ENCODE assay signal across 38 mouse cellular contexts in the genomic region with DNA sequence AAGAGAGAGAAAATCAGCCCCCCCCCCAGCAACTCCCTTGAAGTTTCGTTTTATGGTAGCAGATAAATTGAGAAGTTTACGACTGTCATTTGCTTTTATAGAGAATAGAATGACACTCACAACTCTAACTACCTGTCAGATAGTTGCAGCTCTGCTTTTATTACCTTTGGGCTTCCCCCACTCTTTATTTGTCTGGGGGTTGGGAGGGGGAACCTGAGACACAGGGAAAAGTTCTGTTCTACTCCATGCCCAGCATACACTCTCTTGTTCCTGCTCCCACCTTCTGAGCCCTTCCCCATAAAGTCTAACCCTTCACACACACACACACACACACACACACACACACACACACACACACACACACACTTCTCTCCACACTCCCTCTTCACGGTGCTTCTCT. TPM values are rescaled to one million over a fixed set of nuclear protein-coding genes. Genes with fewer than 3 reads are reported as not detected.
DNase-seq lines count a peak whose midpoint lies in the region; ATAC-seq and TF ChIP-seq lines count a peak whose summit lies in the region.
"Had no signal": no experiment of that assay in that cellular context is flagged by ENCODE, and none has a peak within 500 bp of the region (broad histone marks: within the 10 kb centered on the region; RNA-seq: fewer than 3 reads in every experiment).

No protein-coding gene starts in this region.

- in situ Hi-C loops in ES-E14 (cut with MboI; ENCODE audit: low sequenced_read_pairs in 2 of 2, unreplicated experiment in 2 of 2): loop anchor here in 1 of 2 experiments (25.0 kb wide), 1 partner anchor 319 kb away; a partner anchor contains a TSS

- peak overlapping the region; percentile 64; the same call in 1 of the 2 replicates for H3K4me3 ChIP-seq in kidney, embryonic 14.5 days (ENCODE audit: low read length)
- H3K4me3 ChIP-seq in ES-E14 (ENCODE audit: insufficient read depth in 1 of 2, low read depth in 1 of 2, low read length in 2 of 2, poor library complexity in 1 of 2, severe bottlenecking in 1 of 2): no peak overlapping the region
- peak overlapping the region; percentile 48; the same call in 1 of the 2 replicates for H3K4me3 ChIP-seq in intestine, embryonic 16.5 days (ENCODE audit: low read length)
- H3K4me3 ChIP-seq in neural tube, embryonic 15.5 days (replicated peaks): peak overlapping the region; percentile 52
- H3K4me3 ChIP-seq: embryonic facial prominence, embryonic 13.5 days; erythroblast, embryonic 14.5 days; gastrocnemius, adult 2 months; heart, adult 2 months; heart, embryonic 13.5 days; limb, embryonic 13.5 days; lung, embryonic 15.5 days; midbrain, embryonic 10.5 days; myocyte had no signal

- no peaks in the 10 kb centered on the region for H3K9me3 ChIP-seq in kidney, embryonic 14.5 days (ENCODE audit: control insufficient read depth, low read length)
- no peaks in the 10 kb centered on the region for H3K9me3 ChIP-seq in ES-E14 (ENCODE audit: control insufficient read depth, insufficient read depth, low read depth, low read length)
- no peaks in the 10 kb centered on the region for H3K9me3 ChIP-seq in intestine, embryonic 16.5 days (ENCODE audit: control insufficient read depth, low read length)
- no peaks in the 10 kb centered on the region for H3K9me3 ChIP-seq in neural tube, embryonic 15.5 days (replicated peaks)
- H3K9me3 ChIP-seq: embryonic facial prominence, embryonic 13.5 days; G1E; heart, embryonic 13.5 days; limb, embryonic 13.5 days; lung, embryonic 15.5 days; midbrain, embryonic 10.5 days had no signal

- H3K27ac ChIP-seq in kidney, embryonic 14.5 days (ENCODE audit: low read depth, low read length): peak overlapping the region; percentile 91
- H3K27ac ChIP-seq in ES-E14 (ENCODE audit: insufficient read depth, low read depth, low read length, poor library complexity, severe bottlenecking): peak overlapping the region; percentile 12; the same call in 1 of the 2 replicates
- no peak overlapping the region for H3K27ac ChIP-seq in intestine, embryonic 16.5 days (ENCODE audit: low read length)
- H3K27ac ChIP-seq in neural tube, embryonic 15.5 days (replicated peaks): peak overlapping the region; percentile 89; the same call in 1 of the 2 replicates
- H3K27ac ChIP-seq: embryonic facial prominence, embryonic 13.5 days; gastrocnemius, adult 2 months; heart, adult 2 months; heart, embryonic 13.5 days; hindbrain, embryonic 14.5 days; limb, embryonic 13.5 days; lung, embryonic 15.5 days; midbrain, embryonic 10.5 days had no signal

- peak overlapping the region; percentile 88; the same call in 1 of the 2 replicates for H3K9ac ChIP-seq in kidney, embryonic 14.5 days (ENCODE audit: low read depth, low read length)
- H3K9ac ChIP-seq in ES-E14 (ENCODE audit: insufficient read depth, low read depth, low read length, poor library complexity, severe bottlenecking): no peak overlapping the region
- no peak overlapping the region for H3K9ac ChIP-seq in intestine, embryonic 16.5 days (ENCODE audit: low read depth, low read length)
- H3K9ac ChIP-seq in neural tube, embryonic 15.5 days (replicated peaks): peak overlapping the region; percentile 64; the same call in 1 of the 2 replicates
- H3K9ac ChIP-seq: embryonic facial prominence, embryonic 13.5 days; heart, embryonic 13.5 days; hindbrain, embryonic 14.5 days; limb, embryonic 13.5 days; lung, embryonic 15.5 days had no signal

- no peaks in the 10 kb centered on the region for H3K36me3 ChIP-seq in kidney, embryonic 14.5 days (ENCODE audit: control insufficient read depth, insufficient read depth, low read length)
- H3K36me3 ChIP-seq in ES-E14 (ENCODE audit: control insufficient read depth, insufficient read depth, low read length, poor library complexity, severe bottlenecking): no peaks in the 10 kb centered on the region
- H3K36me3 ChIP-seq in intestine, embryonic 16.5 days (ENCODE audit: control insufficient read depth, insufficient read depth, low read length): no peaks in the 10 kb centered on the region
- no peaks in the 10 kb centered on the region for H3K36me3 ChIP-seq in neural tube, embryonic 15.5 days
- H3K36me3 ChIP-seq: embryonic facial prominence, embryonic 13.5 days; G1E; heart, embryonic 13.5 days; limb, embryonic 13.5 days; lung, embryonic 15.5 days; midbrain, embryonic 10.5 days had no signal

- peaks cover 56% of the 10 kb centered on the region for H3K4me1 ChIP-seq in kidney, embryonic 14.5 days (ENCODE audit: control insufficient read depth, insufficient read depth, low read length)
- H3K4me1 ChIP-seq in ES-E14 (ENCODE audit: control insufficient read depth in 2 of 2, insufficient read depth in 2 of 2, low read length in 2 of 2, poor library complexity in 1 of 2): peaks cover 0 to 7% of the 10 kb centered on the region in 2 experiments; a peak in 1 of 4 replicates
- H3K4me1 ChIP-seq in intestine, embryonic 16.5 days (ENCODE audit: control insufficient read depth, insufficient read depth, low read length): no peaks in the 10 kb centered on the region
- H3K4me1 ChIP-seq in neural tube, embryonic 15.5 days: peaks cover 82% of the 10 kb centered on the region

- ATAC-seq in kidney, embryonic 14.5 days (ENCODE audit: low FRiP score, low TSS enrichment): peak; percentile 50
- no peak for ATAC-seq in intestine, embryonic 16.5 days
- no peak for ATAC-seq in neural tube, embryonic 15.5 days (ENCODE audit: low FRiP score)
- ATAC-seq: forebrain, embryonic 16.5 days; Patski had no signal

- peaks cover 22% of the 10 kb centered on the region for H3K27me3 ChIP-seq in kidney, embryonic 14.5 days (ENCODE audit: control insufficient read depth, insufficient read depth, low read length)
- peaks cover 79% of the 10 kb centered on the region for H3K27me3 ChIP-seq in intestine, embryonic 16.5 days (replicated peaks; ENCODE audit: control insufficient read depth, insufficient read depth, low read length)
- H3K27me3 ChIP-seq in neural tube, embryonic 15.5 days (replicated peaks): peaks cover 2% of the 10 kb centered on the region; the same call in 1 of the 2 replicates

- no peak for DNase-seq in kidney, adult 11 months
- DNase-seq in ES-E14 (ENCODE audit: low read depth, low spot score): no peak
- no peak for DNase-seq in gastrocnemius, adult 8-10 months (ENCODE audit: low spot score in 2 of 2)
- no peak for DNase-seq in spleen, adult 18-20 months
- DNase-seq: cerebellum, adult 18-20 months; cerebellum, postnatal 10 days; heart, adult 2 months; heart, postnatal 10 days; kidney, postnatal 25 days; right cerebral cortex, postnatal 4 days had no signal

- peak overlapping the region; percentile 73 for H3K4me2 ChIP-seq in kidney, embryonic 14.5 days (replicated peaks; ENCODE audit: low read depth, low read length)
- H3K4me2 ChIP-seq in intestine, embryonic 16.5 days (ENCODE audit: low read depth, low read length): no peak overlapping the region
- H3K4me2 ChIP-seq in neural tube, embryonic 15.5 days: peak overlapping the region; percentile 82
- H3K4me2 ChIP-seq: embryonic facial prominence, embryonic 13.5 days; heart, embryonic 13.5 days; hindbrain, embryonic 14.5 days; liver, embryonic 11.5 days; lung, embryonic 15.5 days had no signal

- WGBS in kidney, embryonic 14.5 days: 2% methylated on average over 3 of the region's 3 CpGs
- 15% methylated on average over 3 of the region's 3 CpGs for WGBS in intestine, embryonic 16.5 days
- 7% methylated on average over 3 of the region's 3 CpGs for WGBS in neural tube, embryonic 15.5 days

TF ChIP-seq in ES-E14, 5 proteins besides CTCF, POLR2A, EP300 and RAD21:
- TF ChIP-seq ZNF384 (IDR thresholded peaks at IDR 0.05; ENCODE audit: low read depth, low read length) (no peak), MAFK (IDR thresholded peaks at IDR 0.05; ENCODE audit: insufficient read depth, low read depth, low read length) (no peak), HCFC1 (IDR thresholded peaks at IDR 0.05; ENCODE audit: borderline replicate concordance, insufficient read depth, low read length) (no peak), ZC3H11A (IDR thresholded peaks at IDR 0.05; ENCODE audit: borderline replicate concordance, low read depth, low read length) (no peak), CHD2 (IDR thresholded peaks at IDR 0.05; ENCODE audit: low read depth, low read length) (no peak)

RNA-seq across cellular contexts. Expression of a gene that starts 2.5 kb away (rescaled TPM):
- polyA plus RNA-seq in kidney, embryonic 14.5 days (2014; fragmentation: Nextera tagmentation; extraction: Ambion mirVana): 12.6 and 13.8 TPM in 2 replicates
- total RNA-seq in ES-E14 (2012; rRNA removed): 0.22 TPM in 1 of 2 replicates, not detected in the other
- polyA plus RNA-seq in intestine, embryonic 16.5 days (2015; fragmentation: Nextera tagmentation; extraction: Ambion mirVana): 4.5 and 4.9 TPM in 2 replicates
- 56.5 and 108 TPM in 2 replicates for polyA plus RNA-seq in neural tube, embryonic 15.5 days (2015; fragmentation: Nextera tagmentation; extraction: Ambion mirVana)
- 1 to 10 TPM; 1.3 to 1.5 (median 1.4) TPM for total RNA-seq in gastrocnemius, adult 8-10 months (2022)
- total RNA-seq: CH12.LX; common myeloid progenitor, adult 5-6 weeks; heart, adult 2 months; heart, postnatal 10 days; hematopoietic stem cell, adult 5-6 weeks; layer of hippocampus, adult 18-20 months; layer of hippocampus, postnatal 14 days; left cerebral cortex, adult 8-10 months; left cerebral cortex, postnatal 36 days; megakaryocyte progenitor cell, adult 5-6 weeks; midbrain, postnatal 0 days had no signal
- polyA plus RNA-seq: embryonic facial prominence, embryonic 13.5 days; erythroblast, embryonic 14.5 days; forebrain, embryonic 11.5 days; forebrain, embryonic 16.5 days; heart, adult 2 months; heart, embryonic 13.5 days; liver, embryonic 16.5 days; lung, embryonic 15.5 days; midbrain, embryonic 10.5 days; midbrain, postnatal 0 days had no signal

RNA-seq across cellular contexts. Expression of a gene that starts 5.2 kb away (rescaled TPM):
- 12.3 and 16.1 TPM in 2 replicates for polyA plus RNA-seq in kidney, embryonic 14.5 days (2014; fragmentation: Nextera tagmentation; extraction: Ambion mirVana)
- 0.32 and 0.58 TPM in 2 replicates for total RNA-seq in ES-E14 (2012; rRNA removed)
- polyA plus RNA-seq in intestine, embryonic 16.5 days (2015; fragmentation: Nextera tagmentation; extraction: Ambion mirVana): 3.2 and 4.0 TPM in 2 replicates
- polyA plus RNA-seq in neural tube, embryonic 15.5 days (2015; fragmentation: Nextera tagmentation; extraction: Ambion mirVana): 23.4 and 35.1 TPM in 2 replicates
- 1 to 10 TPM; 4.5 to 6.3 (median 5.2) TPM for total RNA-seq in gastrocnemius, adult 8-10 months (2022)
- total RNA-seq: common myeloid progenitor, adult 5-6 weeks; heart, adult 2 months; hematopoietic stem cell, adult 5-6 weeks; layer of hippocampus, adult 18-20 months; layer of hippocampus, postnatal 14 days; left cerebral cortex, adult 8-10 months; left cerebral cortex, postnatal 36 days; megakaryocyte progenitor cell, adult 5-6 weeks; midbrain, postnatal 0 days had no signal
- polyA plus RNA-seq: embryonic facial prominence, embryonic 13.5 days; erythroblast, embryonic 14.5 days; forebrain, embryonic 11.5 days; forebrain, embryonic 16.5 days; heart, adult 2 months; liver, embryonic 16.5 days; midbrain, embryonic 10.5 days; midbrain, postnatal 0 days had no signal

RNA-seq across cellular contexts. Expression of a gene that starts 16.6 kb away (rescaled TPM):
- polyA plus RNA-seq in kidney, embryonic 14.5 days (2014; fragmentation: Nextera tagmentation; extraction: Ambion mirVana): 10.3 and 10.7 TPM in 2 replicates
- total RNA-seq in ES-E14 (2012; rRNA removed): 0.54 TPM in 1 of 2 replicates, not detected in the other
- polyA plus RNA-seq in intestine, embryonic 16.5 days (2015; fragmentation: Nextera tagmentation; extraction: Ambion mirVana): 0.49 and 0.76 TPM in 2 replicates
- polyA plus RNA-seq in neural tube, embryonic 15.5 days (2015; fragmentation: Nextera tagmentation; extraction: Ambion mirVana): 19.7 and 30.9 TPM in 2 replicates
- total RNA-seq in gastrocnemius, adult 8-10 months (2022): 1 to 10 TPM; 5.3 to 7.4 (median 6.0) TPM
- total RNA-seq: common myeloid progenitor, adult 5-6 weeks; heart, adult 2 months; heart, postnatal 10 days; hematopoietic stem cell, adult 5-6 weeks; layer of hippocampus, adult 18-20 months; layer of hippocampus, postnatal 14 days; left cerebral cortex, adult 8-10 months; left cerebral cortex, postnatal 36 days; megakaryocyte progenitor cell, adult 5-6 weeks; midbrain, postnatal 0 days had no signal
- polyA plus RNA-seq: embryonic facial prominence, embryonic 13.5 days; erythroblast, embryonic 14.5 days; forebrain, embryonic 11.5 days; forebrain, embryonic 16.5 days; heart, adult 2 months; heart, embryonic 13.5 days; liver, embryonic 16.5 days; lung, embryonic 15.5 days; midbrain, embryonic 10.5 days; midbrain, postnatal 0 days; stomach, embryonic 14.5 days had no signal

RNA-seq across cellular contexts. Expression of a gene that starts 25.6 kb away (rescaled TPM):
- 5.1 and 5.8 TPM in 2 replicates for polyA plus RNA-seq in kidney, embryonic 14.5 days (2014; fragmentation: Nextera tagmentation; extraction: Ambion mirVana)
- 0.22 TPM in 1 of 2 replicates, not detected in the other for total RNA-seq in ES-E14 (2012; rRNA removed)
- 6.8 and 7.2 TPM in 2 replicates for polyA plus RNA-seq in intestine, embryonic 16.5 days (2015; fragmentation: Nextera tagmentation; extraction: Ambion mirVana)
- polyA plus RNA-seq in neural tube, embryonic 15.5 days (2015; fragmentation: Nextera tagmentation; extraction: Ambion mirVana): 14.6 and 20.7 TPM in 2 replicates
- total RNA-seq in gastrocnemius, adult 8-10 months (2022): 1 to 10 TPM; 1.6 to 3.4 (median 2.4) TPM
- total RNA-seq: common myeloid progenitor, adult 5-6 weeks; heart, adult 2 months; hematopoietic stem cell, adult 5-6 weeks; layer of hippocampus, adult 18-20 months; layer of hippocampus, postnatal 14 days; left cerebral cortex, adult 8-10 months; left cerebral cortex, postnatal 36 days; megakaryocyte progenitor cell, adult 5-6 weeks had no signal
- polyA plus RNA-seq: erythroblast, embryonic 14.5 days; forebrain, embryonic 11.5 days; forebrain, embryonic 16.5 days; midbrain, postnatal 0 days had no signal

RNA-seq across cellular contexts. Expression of a gene that starts 25.9 kb away (rescaled TPM):
- polyA plus RNA-seq in kidney, embryonic 14.5 days (2014; fragmentation: Nextera tagmentation; extraction: Ambion mirVana): 7.4 and 8.6 TPM in 2 replicates
- 0.31 TPM in 1 of 2 replicates, not detected in the other for total RNA-seq in ES-E14 (2012; rRNA removed)
- polyA plus RNA-seq in intestine, embryonic 16.5 days (2015; fragmentation: Nextera tagmentation; extraction: Ambion mirVana): 8.8 and 9.7 TPM in 2 replicates
- 26.7 and 48.6 TPM in 2 replicates for polyA plus RNA-seq in neural tube, embryonic 15.5 days (2015; fragmentation: Nextera tagmentation; extraction: Ambion mirVana)
- 1 to 10 TPM; 4.6 to 5.6 (median 4.7) TPM for total RNA-seq in gastrocnemius, adult 8-10 months (2022)
- total RNA-seq: common myeloid progenitor, adult 5-6 weeks; heart, adult 2 months; layer of hippocampus, adult 18-20 months; layer of hippocampus, postnatal 14 days; left cerebral cortex, adult 8-10 months; left cerebral cortex, postnatal 36 days; megakaryocyte progenitor cell, adult 5-6 weeks had no signal
- polyA plus RNA-seq: forebrain, embryonic 11.5 days; forebrain, embryonic 16.5 days; midbrain, embryonic 10.5 days; midbrain, postnatal 0 days had no signal

Comparison
In these comparisons a context has a peak if more than half of its experiments do, and no peak if none do; other contexts are left out.
1. H3K4me3 ChIP-seq: peak in kidney, embryonic 14.5 days (single experiment), intestine, embryonic 16.5 days (single experiment) and neural tube, embryonic 15.5 days (single experiment); none in ES-E14 (0 of 2).
2. H3K9ac ChIP-seq: peak in kidney, embryonic 14.5 days (single experiment) and neural tube, embryonic 15.5 days (single experiment); none in ES-E14 (single experiment) and intestine, embryonic 16.5 days (single experiment).